Mouse (Mus musculus) forelimb bud, embryonic 11.5 days (tissue): ENCODE results near the gene Sox2.
A peak's percentile ranks its signal among the peaks of the same experiment; 100 is the strongest.

Experiments
- DNase-seq: peaks from one replicate; pipeline ENCODE4 v3.0.0-alpha.2; 2012; ENCODE audit warnings: low read depth, low spot score

The Sox2 gene

DNA sequence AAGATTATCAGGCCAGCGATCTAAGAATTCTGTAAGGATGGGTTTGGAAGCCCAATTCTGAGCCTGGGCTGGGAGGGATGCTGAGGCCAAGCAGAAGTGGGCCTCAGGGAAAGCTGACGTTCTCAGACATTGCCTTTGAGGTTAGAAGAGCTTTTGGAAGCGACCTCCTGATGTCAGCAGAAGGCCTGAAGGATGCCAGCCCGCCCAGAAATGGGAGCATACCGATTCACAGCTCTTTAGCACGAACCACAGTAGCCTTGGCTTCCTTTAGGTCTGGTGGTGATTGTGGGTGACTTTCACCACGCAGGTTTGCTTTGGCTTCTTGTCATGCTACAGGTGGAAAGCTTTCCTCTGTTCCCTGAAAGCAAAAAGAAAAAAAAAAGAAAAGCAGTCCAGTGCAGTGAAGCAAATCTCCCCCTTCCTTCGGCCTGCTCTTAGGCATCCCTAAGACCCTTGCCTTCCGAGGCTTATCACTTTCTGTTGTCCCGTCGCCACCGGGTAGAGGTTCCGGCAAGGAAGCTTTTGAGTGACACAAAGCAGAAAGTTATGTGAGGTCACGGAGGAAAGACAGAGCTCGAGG is 6.6 kb upstream of the Sox2 start:
- DNase-seq = no peak

DNA sequence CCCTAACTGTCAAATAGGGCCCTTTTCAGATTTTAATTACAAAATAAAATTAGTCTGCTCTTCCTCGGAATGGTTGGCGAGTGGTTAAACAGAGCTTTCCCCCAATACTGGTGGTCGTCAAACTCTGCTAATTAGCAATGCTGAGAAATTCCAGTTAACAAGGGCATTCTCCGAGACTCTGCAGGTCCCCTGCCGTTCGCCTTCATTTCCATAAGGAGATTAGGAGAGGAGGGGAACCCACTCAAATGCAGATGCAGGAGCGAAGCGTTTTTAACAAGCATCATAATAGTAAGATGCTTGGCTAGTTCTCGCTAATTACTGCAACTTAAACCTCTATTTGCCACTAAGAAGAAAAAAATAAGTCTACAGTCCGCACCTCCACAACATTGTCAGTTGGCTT is 4.0 kb upstream of the Sox2 start:
- DNase-seq = no peak

DNA sequence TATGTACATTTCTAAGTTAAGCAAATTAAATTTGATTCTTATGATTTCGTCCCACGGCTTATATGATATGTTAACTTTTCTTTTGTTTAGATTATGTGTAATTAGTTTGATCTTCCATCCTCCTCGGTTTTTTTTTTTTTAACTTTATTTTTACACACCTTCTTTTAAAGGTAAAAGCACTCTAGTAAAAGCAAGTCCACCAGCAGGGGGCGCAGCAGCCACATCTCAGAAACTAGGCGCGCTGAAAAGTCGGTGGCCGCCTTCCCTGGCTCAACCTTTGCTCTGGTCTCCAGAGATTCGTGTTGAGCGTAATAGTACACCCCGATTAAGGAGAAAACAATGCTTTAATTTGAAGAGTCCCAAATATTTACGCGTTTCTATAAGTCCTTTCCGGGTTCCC is 2.5 kb upstream of the Sox2 start:
- DNase-seq = peak; percentile 79

DNA sequence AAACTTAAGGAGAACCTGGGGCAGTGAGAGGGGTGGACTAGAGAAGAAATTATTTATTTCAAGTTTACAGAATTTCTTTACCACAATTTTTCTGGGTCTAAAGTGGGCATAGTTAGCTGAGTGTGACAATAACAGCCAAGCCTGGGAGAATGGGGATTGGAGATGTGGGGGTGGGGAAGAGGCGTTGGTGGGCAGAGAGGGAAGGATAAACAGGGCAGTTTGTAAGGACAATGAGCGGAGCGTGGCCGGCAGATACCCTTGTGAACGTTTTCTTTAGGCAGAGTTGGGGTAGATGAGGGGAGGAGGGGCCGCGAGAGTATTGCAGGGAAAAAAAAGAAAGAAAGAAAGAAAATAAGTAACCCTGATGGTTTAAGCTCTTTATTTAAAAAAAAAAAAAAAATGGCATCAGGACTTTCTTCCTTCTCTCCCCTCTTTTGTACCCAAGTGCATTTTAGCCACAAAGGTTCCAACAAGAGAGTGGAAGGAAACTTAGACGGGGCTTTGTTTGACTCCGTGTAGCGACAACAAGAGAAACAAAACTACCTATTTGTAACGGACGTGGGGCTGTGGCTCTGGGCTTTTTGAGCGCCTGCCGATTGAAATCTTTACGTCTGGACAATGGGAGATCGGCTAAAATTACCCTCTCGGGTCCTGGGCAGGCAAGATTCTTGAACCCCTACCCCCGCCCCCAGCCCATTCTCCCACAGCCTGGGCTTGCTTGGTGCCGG is 1.9 kb upstream of the Sox2 start:
- no peak for DNase-seq

DNA sequence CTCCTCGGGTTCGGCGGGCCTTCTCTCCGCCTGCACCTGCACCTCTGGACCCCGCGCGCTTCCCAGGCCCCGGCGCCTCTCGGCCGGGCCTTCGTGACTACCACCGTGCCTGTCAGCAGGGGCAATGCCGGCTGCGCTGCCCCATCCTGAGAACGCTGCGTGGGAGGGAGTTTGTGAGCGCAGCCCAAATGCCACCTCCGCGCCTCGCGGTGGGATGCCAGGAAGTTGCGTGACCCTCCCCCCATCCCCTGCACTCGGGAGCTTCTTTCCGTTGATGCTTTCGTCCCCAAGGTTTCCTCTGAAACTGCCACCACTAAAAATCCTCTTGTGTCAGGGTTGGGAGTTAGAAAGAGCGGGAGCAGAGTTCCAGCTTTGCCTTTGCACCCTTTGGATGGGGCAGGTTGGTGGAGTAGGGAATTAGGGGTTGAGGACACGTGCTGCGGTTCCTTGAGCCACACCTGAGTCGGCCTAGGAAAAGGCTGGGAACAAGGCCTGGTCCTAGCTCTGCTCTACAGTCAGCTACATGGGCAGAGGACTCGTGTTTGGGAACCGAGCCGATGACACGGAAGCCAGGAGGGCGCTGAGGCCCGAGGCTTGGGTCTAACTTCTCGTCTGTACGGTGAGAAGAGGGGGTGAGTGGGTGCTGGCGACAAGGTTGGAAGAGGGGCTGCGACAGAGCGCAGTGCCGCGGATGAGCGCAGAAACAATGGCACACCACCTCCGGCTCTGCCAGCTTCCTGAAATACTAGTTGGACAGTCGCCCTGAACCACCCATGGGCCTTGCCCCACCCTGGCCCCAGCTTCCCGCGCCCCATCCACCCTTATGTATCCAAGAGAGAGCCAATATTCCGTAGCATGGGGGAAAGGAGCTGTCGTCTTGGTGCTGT is 1.1 kb upstream of the Sox2 start:
- DNase-seq = no peak

DNA sequence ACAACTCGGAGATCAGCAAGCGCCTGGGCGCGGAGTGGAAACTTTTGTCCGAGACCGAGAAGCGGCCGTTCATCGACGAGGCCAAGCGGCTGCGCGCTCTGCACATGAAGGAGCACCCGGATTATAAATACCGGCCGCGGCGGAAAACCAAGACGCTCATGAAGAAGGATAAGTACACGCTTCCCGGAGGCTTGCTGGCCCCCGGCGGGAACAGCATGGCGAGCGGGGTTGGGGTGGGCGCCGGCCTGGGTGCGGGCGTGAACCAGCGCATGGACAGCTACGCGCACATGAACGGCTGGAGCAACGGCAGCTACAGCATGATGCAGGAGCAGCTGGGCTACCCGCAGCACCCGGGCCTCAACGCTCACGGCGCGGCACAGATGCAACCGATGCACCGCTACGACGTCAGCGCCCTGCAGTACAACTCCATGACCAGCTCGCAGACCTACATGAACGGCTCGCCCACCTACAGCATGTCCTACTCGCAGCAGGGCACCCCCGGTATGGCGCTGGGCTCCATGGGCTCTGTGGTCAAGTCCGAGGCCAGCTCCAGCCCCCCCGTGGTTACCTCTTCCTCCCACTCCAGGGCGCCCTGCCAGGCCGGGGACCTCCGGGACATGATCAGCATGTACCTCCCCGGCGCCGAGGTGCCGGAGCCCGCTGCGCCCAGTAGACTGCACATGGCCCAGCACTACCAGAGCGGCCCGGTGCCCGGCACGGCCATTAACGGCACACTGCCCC is 586 bp downstream of the Sox2 start:
- DNase-seq = no peak

DNA sequence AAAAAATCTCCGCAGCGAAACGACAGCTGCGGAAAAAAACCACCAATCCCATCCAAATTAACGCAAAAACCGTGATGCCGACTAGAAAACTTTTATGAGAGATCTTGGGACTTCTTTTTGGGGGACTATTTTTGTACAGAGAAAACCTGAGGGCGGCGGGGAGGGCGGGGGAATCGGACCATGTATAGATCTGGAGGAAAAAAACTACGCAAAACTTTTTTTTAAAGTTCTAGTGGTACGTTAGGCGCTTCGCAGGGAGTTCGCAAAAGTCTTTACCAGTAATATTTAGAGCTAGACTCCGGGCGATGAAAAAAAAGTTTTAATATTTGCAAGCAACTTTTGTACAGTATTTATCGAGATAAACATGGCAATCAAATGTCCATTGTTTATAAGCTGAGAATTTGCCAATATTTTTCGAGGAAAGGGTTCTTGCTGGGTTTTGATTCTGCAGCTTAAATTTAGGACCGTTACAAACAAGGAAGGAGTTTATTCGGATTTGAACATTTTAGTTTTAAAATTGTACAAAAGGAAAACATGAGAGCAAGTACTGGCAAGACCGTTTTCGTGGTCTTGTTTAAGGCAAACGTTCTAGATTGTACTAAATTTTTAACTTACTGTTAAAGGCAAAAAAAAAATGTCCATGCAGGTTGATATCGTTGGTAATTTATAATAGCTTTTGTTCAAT is 1.4 kb downstream of the Sox2 start:
- no peak for DNase-seq

DNA sequence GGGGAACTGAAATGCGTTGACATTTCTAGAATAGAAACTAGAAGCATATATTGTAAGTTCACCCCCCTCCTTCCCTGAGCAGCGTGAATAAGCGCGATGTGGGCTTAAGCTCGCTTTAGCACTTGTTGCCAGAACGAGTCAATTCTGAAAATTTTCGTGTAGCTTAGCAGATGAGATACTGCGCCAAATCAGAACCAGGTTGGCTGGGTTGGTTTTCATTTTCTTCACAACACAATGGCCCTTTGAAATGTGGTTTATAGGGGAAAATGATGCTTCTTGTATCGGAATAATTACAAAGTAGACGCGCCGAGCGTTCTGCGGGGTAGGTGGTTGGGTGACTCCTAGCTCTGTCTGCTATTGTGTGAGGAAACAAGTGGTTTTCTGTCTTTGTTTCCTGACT is 2.4 kb downstream of the Sox2 start:
- DNase-seq = no peak

DNA sequence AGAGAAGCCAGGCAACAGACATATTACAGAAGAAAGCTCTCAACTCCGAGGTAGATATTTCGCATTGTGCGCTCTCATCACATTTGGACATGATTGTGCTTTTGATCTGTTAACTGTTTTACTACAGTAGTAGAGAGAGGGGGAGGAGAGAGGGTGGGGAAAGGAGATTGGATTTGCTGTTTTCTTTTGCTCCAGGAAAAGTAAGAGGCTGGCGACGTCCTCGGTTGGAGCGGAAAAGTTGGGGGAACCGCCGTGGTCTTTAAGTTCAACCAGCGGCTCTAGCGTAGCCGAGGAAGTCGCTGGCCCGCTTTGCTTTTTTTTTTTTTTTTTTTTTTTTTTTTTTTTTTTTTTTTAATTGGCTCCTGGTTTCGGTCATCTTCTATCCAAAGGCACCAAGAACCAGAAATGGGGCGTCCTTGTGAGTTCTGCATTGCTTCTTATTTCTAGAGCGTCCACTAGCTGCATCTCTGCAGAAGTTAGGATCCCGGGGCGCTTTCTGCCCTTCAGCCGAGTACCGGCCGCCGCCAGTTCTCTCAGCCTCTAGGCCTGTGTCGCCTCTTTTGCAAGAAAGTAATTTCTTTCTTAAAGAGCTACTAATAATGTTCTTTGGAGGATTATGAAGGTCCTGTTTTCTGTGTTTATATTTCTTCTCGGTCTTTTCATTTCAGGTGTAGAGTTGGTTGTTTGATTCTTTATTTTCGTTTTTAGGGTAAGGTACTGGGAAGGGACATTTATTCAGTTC is 3.2 kb downstream of the Sox2 start:
- no peak for DNase-seq

DNA sequence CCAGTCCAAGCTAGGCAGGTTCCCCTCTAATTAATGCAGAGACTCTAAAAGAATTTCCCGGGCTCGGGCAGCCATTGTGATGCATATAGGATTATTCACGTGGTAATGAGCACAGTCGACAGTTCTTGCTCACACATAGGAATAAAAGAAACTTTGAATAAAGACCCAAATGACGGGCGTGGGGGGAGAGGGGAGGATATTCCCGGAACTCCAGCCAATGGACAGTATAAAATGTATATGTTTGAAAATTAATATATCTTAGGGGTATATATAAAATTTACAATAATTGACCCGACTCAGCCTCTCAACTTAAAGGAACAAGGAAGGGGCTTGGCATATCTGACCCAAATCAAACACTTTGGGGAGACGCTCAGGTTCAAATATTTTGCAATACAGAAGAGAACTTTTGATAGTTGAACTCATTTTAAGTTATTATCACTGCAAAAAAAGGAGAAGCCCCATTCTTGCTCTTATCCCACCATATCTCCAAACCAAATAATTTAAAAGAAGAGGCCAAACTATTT is 3.8 kb downstream of the Sox2 start:
- DNase-seq = no peak

DNA sequence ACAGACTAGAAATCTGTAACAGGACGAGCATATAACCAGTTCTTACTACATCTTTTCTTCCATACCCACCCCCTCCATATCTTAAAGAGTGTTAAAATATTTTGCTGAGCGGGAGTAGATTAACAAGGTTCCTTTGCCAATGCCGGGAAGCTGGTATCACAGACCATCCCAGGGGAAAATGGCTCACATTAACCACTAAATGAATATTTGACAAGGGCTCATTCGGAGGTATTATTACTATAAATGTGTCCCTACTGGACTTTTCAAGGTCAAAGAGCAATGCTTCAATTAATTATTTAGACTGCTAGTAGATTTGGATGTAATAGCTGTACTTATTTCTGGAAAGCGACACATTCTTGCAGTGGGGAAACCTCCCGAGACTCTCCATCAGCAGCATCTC is 4.6 kb downstream of the Sox2 start:
- DNase-seq = no peak

DNA sequence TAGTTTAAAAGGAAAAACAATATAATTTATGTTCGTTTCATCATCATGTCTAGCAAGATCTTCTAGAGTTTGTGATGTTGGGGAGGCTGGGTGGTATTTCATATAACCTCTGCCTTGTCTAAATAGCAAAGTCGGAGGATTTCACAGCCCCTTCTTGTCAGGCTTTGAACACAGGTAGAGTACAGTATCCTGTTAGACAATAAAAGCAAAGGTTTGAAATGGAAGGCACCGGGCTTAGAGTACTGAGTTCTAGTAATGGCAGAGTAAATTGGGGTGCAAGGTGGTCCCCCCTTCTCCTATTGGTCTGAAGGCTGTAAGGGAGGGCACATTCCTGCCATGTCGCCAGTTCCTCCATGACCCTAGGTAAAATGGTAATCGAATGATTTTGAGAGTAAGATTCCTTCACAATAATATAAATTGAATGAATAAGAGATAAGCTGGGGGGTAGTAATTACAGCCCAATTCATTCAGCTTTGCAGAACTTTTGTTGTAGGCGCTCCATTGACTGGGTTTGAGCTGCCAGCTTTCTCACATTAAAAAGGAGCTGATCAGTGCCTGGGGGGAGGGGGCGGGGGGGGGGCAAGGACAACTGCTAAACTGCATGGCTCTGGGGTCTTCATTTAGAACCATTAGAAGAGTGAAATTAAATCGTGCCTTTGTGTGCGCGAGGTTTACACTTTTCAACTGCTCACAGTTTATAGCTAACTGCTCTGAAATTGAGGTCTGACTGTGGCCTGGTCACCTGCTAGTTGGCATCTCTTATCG is 5.3 kb downstream of the Sox2 start:
- no peak for DNase-seq

DNA sequence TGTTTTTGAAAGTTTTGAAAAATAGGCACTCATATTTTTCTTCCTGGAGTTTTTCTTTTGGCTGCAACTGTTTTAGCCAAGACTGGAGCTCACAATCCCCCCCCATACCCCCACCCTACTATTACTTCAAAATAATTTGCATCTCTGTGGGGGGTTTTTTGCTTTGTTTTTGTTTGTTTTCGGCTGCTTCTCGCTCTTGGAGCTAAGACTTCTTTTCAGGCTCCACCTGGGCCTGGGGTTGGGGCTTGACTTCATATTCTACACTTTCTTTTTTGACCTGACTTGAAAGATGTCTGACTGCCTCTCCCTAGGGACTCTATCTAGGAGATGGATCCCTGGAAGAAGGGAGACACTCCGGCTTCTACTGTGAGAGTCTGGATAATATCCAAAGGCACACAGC is 5.9 kb downstream of the Sox2 start:
- DNase-seq = no peak

DNA sequence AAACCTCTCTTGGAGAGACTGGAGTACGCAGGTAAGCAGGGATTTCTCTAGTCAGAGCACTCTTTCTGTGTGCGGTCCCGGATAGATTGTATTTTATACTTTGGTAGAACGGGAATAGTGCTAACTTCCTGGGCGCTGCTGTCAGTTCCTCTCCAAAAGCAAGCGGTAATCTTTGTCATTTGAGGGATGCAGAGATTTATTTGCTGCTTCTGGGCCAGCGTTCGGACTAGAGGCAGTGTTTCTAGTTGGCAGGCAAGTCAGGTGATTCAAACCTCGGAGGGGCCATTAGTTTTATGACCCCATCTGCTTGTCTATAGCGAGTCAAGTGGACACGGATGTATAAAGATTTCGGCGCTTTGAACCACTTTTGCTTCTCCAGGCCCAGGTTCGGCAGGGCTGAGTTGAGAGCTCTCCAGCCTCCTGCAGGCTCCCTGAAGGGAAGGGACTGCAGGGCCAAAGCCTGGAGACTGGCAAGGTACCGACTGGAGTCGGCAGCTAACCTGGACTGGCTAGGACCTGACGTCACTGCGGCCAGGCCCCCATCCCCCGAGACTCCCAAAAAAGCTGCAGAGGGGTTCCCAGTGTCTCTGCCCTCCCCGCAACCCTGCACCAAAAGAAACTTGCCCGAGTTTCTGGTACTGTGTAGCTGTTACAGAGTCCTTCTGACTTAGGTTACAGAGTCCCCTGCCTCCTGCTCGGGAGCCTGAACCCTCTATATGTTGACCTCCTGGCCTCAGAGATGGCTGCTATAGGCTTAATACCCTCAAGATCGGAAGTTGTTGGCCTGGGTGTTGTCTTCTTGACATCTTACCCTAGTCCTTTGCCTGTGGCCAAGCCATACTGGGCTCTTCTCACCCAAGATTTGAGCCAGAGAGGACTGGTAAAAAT is 6.9 kb downstream of the Sox2 start:
- DNase-seq = no peak

DNA sequence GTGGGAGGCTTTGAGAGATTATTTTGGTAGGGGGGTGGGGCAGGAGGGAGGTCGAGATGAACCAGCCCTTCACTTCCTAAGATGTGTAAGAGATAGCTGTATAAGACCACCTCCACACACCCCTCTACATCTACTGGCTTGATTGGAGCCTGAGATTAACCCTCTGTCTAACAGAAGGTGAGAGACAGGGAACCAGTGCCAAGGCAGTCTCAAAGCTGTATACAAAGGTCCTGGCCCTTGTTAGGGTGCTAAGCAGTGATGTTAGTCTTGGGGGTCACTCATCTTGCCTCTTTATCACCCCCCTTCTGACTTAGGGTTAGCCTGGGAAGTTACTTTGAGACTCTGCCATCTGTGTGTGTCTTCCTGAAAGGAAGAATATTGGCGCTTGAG is 7.5 kb downstream of the Sox2 start:
- no peak for DNase-seq

DNA sequence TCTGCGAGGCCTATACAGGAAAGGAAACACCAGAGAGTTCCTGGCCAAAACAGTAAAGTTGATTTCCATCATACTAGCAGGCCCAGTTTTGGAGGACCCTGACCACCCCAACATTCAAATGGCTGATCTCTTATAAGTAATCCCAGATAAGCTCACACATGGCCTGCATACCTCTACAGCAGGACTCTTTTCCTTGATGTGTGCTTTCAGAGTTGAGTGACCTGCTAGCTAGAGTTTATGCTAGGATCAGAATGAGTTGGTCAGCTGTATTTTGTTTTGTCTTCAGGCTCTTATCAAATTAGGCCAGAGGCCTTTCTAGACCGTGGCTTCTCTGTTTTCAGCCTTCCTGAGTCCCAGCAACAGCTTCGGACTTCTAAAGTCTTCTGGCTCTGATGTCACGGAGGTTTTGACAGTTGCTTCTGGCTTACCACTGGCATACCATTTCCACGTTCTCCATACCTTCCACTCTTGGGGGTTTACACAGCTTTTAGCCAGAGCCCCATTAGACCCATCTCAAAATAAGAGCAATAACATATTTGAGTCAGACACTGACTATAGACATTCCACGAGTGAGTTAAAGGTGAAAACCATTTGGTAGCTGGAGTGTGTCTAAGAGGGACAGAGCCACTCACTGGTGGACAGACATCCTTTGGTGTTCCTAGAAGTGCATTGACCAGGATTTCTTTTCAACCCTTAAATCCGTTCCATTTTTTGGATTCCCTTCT is 8.2 kb downstream of the Sox2 start:
- DNase-seq = no peak

DNA sequence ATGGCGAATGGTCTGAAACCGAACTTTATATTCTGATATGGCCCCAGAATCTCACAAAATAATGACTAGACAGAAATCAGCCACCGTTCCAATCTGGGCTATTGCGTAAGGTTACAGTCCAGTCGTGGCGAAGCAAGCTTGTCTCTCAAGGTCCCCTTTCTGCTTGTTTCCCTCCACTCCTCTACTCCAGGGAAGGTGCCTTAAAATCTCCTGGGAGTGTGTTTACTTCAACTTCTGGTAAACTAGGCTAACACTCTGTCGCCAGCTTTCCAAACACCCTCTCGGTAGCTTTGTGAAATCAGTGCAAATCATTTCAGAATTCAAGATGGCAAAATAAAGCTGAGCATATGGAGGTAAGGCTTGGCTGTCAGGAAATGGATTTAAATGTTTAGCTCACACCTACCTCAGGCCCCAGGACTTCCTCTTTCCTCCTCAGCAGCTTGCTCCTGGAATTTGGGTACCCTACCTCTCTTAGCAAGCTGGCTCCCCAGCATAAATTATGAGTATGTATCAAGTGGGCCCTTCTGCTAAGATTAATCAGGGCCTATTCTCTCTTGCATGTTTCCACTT is 8.8 kb downstream of the Sox2 start:
- DNase-seq = no peak

DNA sequence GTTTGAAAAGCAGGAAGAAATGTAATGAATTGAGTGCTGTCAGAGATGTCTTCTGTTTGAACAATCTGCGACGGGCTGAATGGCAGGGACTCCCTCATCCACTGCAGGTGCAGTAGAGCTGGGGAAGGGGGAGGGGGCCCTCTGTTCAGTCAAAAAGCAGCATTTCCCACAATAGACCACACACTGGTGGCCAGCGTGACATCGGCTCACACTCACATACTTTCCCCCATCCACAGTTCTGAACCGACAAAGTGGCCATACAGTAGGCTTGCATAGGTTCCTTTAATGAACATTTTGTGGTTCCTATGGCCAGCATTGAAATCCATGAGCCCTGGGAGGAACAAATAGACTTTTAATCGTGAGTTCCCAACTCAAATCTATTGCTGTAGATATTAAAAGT is 9.7 kb downstream of the Sox2 start:
- no peak for DNase-seq
